Mouse (Mus musculus): ENCODE measurements around the gene 1700025G04Rik. TPM values are rescaled to one million over a fixed set of nuclear protein-coding genes. Genes with fewer than 3 reads are reported as not detected.

Gene 1700025G04Rik
- polyA plus RNA-seq, 1 experiment from 2014 or later: 29.3 TPM

DNA sequence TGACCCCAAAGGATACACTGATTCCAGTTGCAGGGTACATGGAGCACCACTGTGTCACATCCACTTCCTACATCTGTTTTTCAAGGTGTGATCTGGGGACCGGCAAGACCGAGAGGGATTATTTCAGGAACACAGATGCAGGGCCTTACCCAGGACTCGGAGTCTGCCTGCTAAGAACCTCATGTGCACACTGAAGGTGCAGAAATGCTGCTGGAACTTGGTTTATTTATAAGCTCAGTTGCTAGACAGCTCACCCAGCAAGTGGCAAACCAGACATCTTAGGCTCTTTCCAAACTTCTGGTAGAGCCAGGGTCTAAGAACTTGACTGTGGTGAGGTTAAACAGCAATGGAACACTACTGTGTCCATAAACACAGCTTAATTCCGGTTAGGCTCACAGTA, 61.2 kb downstream of the 1700025G04Rik start:
- Histone ChIP-seq H3K9ac (replicated peaks; ENCODE audit: low read length) (no peak overlapping the region), H3K27ac (replicated peaks; ENCODE audit: low read depth, low read length) (no peak overlapping the region), H3K4me2 (ENCODE audit: low read depth, low read length) (no peak overlapping the region), H3K27me3 (ENCODE audit: control insufficient read depth, insufficient read depth, low read length) (no peaks in the 10 kb centered on the region), H3K36me3 (replicated peaks; ENCODE audit: control insufficient read depth, insufficient read depth, low read depth, low read length) (no peaks in the 10 kb centered on the region), H3K4me1 (ENCODE audit: control insufficient read depth, insufficient read depth, low read length) (no peaks in the 10 kb centered on the region), H3K4me3 (ENCODE audit: low read depth, low read length) (no peak overlapping the region), H3K9me3 (replicated peaks; ENCODE audit: control insufficient read depth, low read length) (no peaks in the 10 kb centered on the region)
- ATAC-seq (replicated peaks; ENCODE audit: insufficient number of reproducible peaks, low FRiP score, low TSS enrichment, low read depth): no peak
- no peak for DNase-seq (ENCODE audit: low spot score)
- WGBS: 80% methylated on average over 4 of the region's 4 CpGs

DNA sequence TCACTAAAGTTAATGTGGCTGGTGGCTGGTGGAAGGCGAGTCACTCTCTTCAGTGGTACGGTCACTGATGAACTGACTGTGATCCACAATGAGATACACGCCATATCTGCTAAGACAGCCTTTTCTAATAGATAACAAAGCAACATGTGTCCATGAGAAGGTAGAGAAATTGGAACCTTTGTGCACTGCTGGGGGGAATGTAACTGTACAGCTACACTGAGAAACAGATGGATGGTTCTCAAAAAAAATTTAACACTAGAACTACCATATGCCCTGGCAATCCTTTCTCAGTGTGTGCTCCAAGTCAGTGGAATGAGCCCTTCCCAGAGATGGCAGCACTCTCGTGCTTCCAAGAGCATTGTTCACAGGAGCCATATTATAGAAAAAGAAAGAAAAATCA, 63.2 kb downstream of the 1700025G04Rik start:
- Histone ChIP-seq H3K4me3 (ENCODE audit: low read depth, low read length) (no peak overlapping the region), H3K9ac (replicated peaks; ENCODE audit: low read length) (no peak overlapping the region), H3K4me2 (ENCODE audit: low read depth, low read length) (no peak overlapping the region), H3K27me3 (ENCODE audit: control insufficient read depth, insufficient read depth, low read length) (no peaks in the 10 kb centered on the region), H3K9me3 (replicated peaks; ENCODE audit: control insufficient read depth, low read length) (no peaks in the 10 kb centered on the region), H3K36me3 (replicated peaks; ENCODE audit: control insufficient read depth, insufficient read depth, low read depth, low read length) (no peaks in the 10 kb centered on the region), H3K4me1 (ENCODE audit: control insufficient read depth, insufficient read depth, low read length) (no peaks in the 10 kb centered on the region), H3K27ac (replicated peaks; ENCODE audit: low read depth, low read length) (no peak overlapping the region)
- ATAC-seq (replicated peaks; ENCODE audit: insufficient number of reproducible peaks, low FRiP score, low TSS enrichment, low read depth) (no peak), DNase-seq (ENCODE audit: low spot score) (no peak)
- 92% methylated on average over 4 of the region's 4 CpGs for WGBS

- Histone ChIP-seq H3K9me3 (replicated peaks; ENCODE audit: control insufficient read depth, low read length) (no peaks in the 10 kb centered on the region), H3K36me3 (replicated peaks; ENCODE audit: control insufficient read depth, insufficient read depth, low read depth, low read length) (no peaks in the 10 kb centered on the region), H3K4me1 (ENCODE audit: control insufficient read depth, insufficient read depth, low read length) (no peaks in the 10 kb centered on the region), H3K4me2 (ENCODE audit: low read depth, low read length) (no peak overlapping the region), H3K27ac (replicated peaks; ENCODE audit: low read depth, low read length) (no peak overlapping the region), H3K9ac (replicated peaks; ENCODE audit: low read length) (no peak overlapping the region), H3K27me3 (ENCODE audit: control insufficient read depth, insufficient read depth, low read length) (no peaks in the 10 kb centered on the region), H3K4me3 (ENCODE audit: low read depth, low read length) (no peak overlapping the region)
- WGBS: 87% methylated on average over 4 of the region's 4 CpGs
- ATAC-seq (replicated peaks; ENCODE audit: insufficient number of reproducible peaks, low FRiP score, low TSS enrichment, low read depth) (no peak), DNase-seq (ENCODE audit: low spot score) (no peak)
Observed at GRCm38 (mm10) chr1:152025308-152025707, 64.6 kb downstream of the 1700025G04Rik start.

DNA sequence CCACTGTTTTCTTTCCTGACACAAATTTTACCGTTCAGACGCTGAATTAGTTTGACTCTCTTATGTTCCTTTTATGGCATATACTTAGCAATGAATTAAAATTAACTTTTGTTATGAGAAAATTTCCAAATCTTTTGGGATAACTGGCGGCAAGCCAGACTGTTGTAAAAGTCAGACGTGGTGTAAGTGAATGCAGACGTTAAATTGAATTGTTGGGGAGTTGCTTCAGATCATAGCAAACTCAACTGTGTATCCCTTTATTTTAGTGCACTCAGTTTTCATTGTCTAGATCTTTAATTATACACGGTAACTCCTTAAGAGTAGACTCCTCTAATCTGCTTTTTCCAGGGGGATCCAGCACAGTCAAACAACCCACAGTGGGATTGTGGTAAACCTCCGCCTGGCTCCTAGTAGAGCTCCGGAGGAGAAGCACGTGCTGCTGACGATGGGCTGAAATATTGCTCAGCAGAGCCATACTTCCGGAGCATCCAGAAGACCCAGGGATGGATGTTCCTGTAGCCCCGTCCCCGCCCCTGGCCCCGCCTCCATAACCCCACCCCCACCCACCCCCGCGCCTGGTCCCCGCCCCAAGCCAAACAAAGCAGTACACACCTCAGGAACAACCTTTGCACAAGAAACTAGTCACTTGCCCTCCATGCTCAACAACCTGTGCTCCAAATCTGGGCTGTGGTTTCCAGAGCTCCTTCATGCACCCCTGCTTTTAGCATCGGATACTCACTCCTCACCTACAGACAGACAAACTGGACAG, 65.7 kb downstream of the 1700025G04Rik start:
- Histone ChIP-seq H3K36me3 (replicated peaks; ENCODE audit: control insufficient read depth, insufficient read depth, low read depth, low read length) (no peaks in the 10 kb centered on the region), H3K4me2 (ENCODE audit: low read depth, low read length) (no peak overlapping the region), H3K27me3 (ENCODE audit: control insufficient read depth, insufficient read depth, low read length) (no peaks in the 10 kb centered on the region), H3K4me1 (ENCODE audit: control insufficient read depth, insufficient read depth, low read length) (no peaks in the 10 kb centered on the region), H3K9ac (replicated peaks; ENCODE audit: low read length) (no peak overlapping the region), H3K9me3 (replicated peaks; ENCODE audit: control insufficient read depth, low read length) (no peaks in the 10 kb centered on the region), H3K27ac (replicated peaks; ENCODE audit: low read depth, low read length) (no peak overlapping the region), H3K4me3 (ENCODE audit: low read depth, low read length) (no peak overlapping the region)
- ATAC-seq (replicated peaks; ENCODE audit: insufficient number of reproducible peaks, low FRiP score, low TSS enrichment, low read depth) (no peak), DNase-seq (ENCODE audit: low spot score) (no peak)
- WGBS: 84% methylated on average over 18 of the region's 18 CpGs

DNA sequence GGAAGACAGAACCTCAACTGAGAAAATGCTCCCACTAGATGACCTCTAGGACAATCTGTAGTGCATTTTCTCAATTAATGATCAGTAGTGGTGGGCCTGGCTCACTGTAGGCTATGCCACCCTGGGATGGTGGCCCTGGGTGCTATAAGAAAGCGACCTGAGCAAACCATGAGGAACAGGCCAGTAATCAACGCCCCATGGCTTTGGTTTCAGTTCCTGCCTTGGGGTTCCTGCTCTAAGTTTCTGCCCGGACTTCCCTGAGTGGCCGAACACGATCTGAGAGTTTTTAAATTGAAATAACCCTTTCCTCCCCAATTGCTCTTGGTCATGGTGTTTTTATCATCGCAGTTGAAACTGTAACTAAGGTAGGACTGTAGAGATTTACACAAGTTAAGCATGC, 69.1 kb downstream of the 1700025G04Rik start:
- Histone ChIP-seq H3K4me1 (ENCODE audit: control insufficient read depth, insufficient read depth, low read length) (no peaks in the 10 kb centered on the region), H3K36me3 (replicated peaks; ENCODE audit: control insufficient read depth, insufficient read depth, low read depth, low read length) (no peaks in the 10 kb centered on the region), H3K27me3 (ENCODE audit: control insufficient read depth, insufficient read depth, low read length) (no peaks in the 10 kb centered on the region), H3K4me2 (ENCODE audit: low read depth, low read length) (no peak overlapping the region), H3K4me3 (ENCODE audit: low read depth, low read length) (no peak overlapping the region), H3K9me3 (replicated peaks; ENCODE audit: control insufficient read depth, low read length) (no peaks in the 10 kb centered on the region), H3K9ac (replicated peaks; ENCODE audit: low read length) (no peak overlapping the region), H3K27ac (replicated peaks; ENCODE audit: low read depth, low read length) (no peak overlapping the region)
- ATAC-seq (replicated peaks; ENCODE audit: insufficient number of reproducible peaks, low FRiP score, low TSS enrichment, low read depth) (no peak), DNase-seq (ENCODE audit: low spot score) (no peak)
- 89% methylated on average over 6 of the region's 6 CpGs for WGBS

DNA sequence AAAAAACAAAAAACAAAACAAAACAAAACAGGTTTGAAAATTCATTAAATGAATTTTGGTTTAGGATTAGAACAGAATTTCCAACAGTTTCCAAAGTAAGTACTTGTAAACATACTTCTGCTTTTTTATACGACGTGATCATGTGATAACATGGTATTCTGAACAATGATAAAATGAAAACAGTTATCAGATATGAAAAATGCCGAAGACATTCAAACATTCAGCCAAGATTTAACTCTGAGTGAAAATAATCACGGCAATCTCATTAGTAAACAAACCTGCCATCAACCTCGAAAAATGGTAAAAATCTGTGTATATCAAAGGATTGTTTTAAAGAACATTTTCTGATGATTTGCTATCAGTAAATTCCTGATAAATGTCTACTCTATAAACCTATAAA, 69.9 kb downstream of the 1700025G04Rik start:
- H3K9me3 ChIP-seq (replicated peaks; ENCODE audit: control insufficient read depth, low read length): no peaks in the 10 kb centered on the region
- no peak for ATAC-seq (replicated peaks; ENCODE audit: insufficient number of reproducible peaks, low FRiP score, low TSS enrichment, low read depth)
- WGBS: 90% methylated on average over 5 of the region's 5 CpGs
- H3K4me1 ChIP-seq (ENCODE audit: control insufficient read depth, insufficient read depth, low read length): no peaks in the 10 kb centered on the region
- H3K4me2 ChIP-seq (ENCODE audit: low read depth, low read length): no peak overlapping the region
- H3K36me3 ChIP-seq (replicated peaks; ENCODE audit: control insufficient read depth, insufficient read depth, low read depth, low read length): no peaks in the 10 kb centered on the region
- no peak overlapping the region for H3K4me3 ChIP-seq (ENCODE audit: low read depth, low read length)
- no peak overlapping the region for H3K9ac ChIP-seq (replicated peaks; ENCODE audit: low read length)
- no peaks in the 10 kb centered on the region for H3K27me3 ChIP-seq (ENCODE audit: control insufficient read depth, insufficient read depth, low read length)
- DNase-seq (ENCODE audit: low spot score): no peak
- H3K27ac ChIP-seq (replicated peaks; ENCODE audit: low read depth, low read length): no peak overlapping the region

- no peaks in the 10 kb centered on the region for H3K36me3 ChIP-seq (replicated peaks; ENCODE audit: control insufficient read depth, insufficient read depth, low read depth, low read length)
- H3K4me2 ChIP-seq (ENCODE audit: low read depth, low read length): no peak overlapping the region
- no peaks in the 10 kb centered on the region for H3K4me1 ChIP-seq (ENCODE audit: control insufficient read depth, insufficient read depth, low read length)
- DNase-seq (ENCODE audit: low spot score): no peak
- H3K27ac ChIP-seq (replicated peaks; ENCODE audit: low read depth, low read length): no peak overlapping the region
- no peak for ATAC-seq (replicated peaks; ENCODE audit: insufficient number of reproducible peaks, low FRiP score, low TSS enrichment, low read depth)
- H3K9ac ChIP-seq (replicated peaks; ENCODE audit: low read length): no peak overlapping the region
- no peaks in the 10 kb centered on the region for H3K27me3 ChIP-seq (ENCODE audit: control insufficient read depth, insufficient read depth, low read length)
- 46% methylated on average over 5 of the region's 5 CpGs for WGBS
- H3K9me3 ChIP-seq (replicated peaks; ENCODE audit: control insufficient read depth, low read length): no peaks in the 10 kb centered on the region
- no peak overlapping the region for H3K4me3 ChIP-seq (ENCODE audit: low read depth, low read length)
Observed at GRCm38 (mm10) chr1:152019196-152019595, 70.7 kb downstream of the 1700025G04Rik start.

GRCm38 (mm10) chr1:152018322-152018721, 71.6 kb downstream of the 1700025G04Rik start:
- no peaks in the 10 kb centered on the region for H3K27me3 ChIP-seq (ENCODE audit: control insufficient read depth, insufficient read depth, low read length)
- H3K4me1 ChIP-seq (ENCODE audit: control insufficient read depth, insufficient read depth, low read length): no peaks in the 10 kb centered on the region
- no peak overlapping the region for H3K4me3 ChIP-seq (ENCODE audit: low read depth, low read length)
- WGBS: 81% methylated on average over 3 of the region's 3 CpGs
- no peak for DNase-seq (ENCODE audit: low spot score)
- no peak overlapping the region for H3K4me2 ChIP-seq (ENCODE audit: low read depth, low read length)
- no peaks in the 10 kb centered on the region for H3K36me3 ChIP-seq (replicated peaks; ENCODE audit: control insufficient read depth, insufficient read depth, low read depth, low read length)
- ATAC-seq (replicated peaks; ENCODE audit: insufficient number of reproducible peaks, low FRiP score, low TSS enrichment, low read depth): no peak
- no peak overlapping the region for H3K9ac ChIP-seq (replicated peaks; ENCODE audit: low read length)
- H3K9me3 ChIP-seq (replicated peaks; ENCODE audit: control insufficient read depth, low read length): no peaks in the 10 kb centered on the region
- no peak overlapping the region for H3K27ac ChIP-seq (replicated peaks; ENCODE audit: low read depth, low read length)

All from embryonic facial prominence, embryonic 11.5 days (tissue).